Mouse (Mus musculus) CH12.LX (cell line): ENCODE measurements around the gene Itgb2. TPM values are rescaled to one million over a fixed set of nuclear protein-coding genes. Genes with fewer than 3 reads are reported as not detected.

ENCODE experiments used
- DNase-seq: peaks from one replicate; pipeline ENCODE4 v3.0.0-alpha.2; 2013; ENCODE audit errors: extremely low read depth
- H3K27ac ChIP-seq: 2 replicates; pipeline ENCODE4 v1.5.1; 2012; ENCODE audit warnings: low read depth, mild to moderate bottlenecking, control low read depth, moderate library complexity; ENCODE audit not compliant: insufficient read depth
- H3K27me3 ChIP-seq: replicated peaks from 2 replicates; pipeline ENCODE3; 2012; ENCODE audit warnings: inconsistent platforms
- H3K36me3 ChIP-seq, 2 experiments: replicated peaks in 1 of 2; 2 replicates each; pipeline versions ENCODE3 to v1.6.1; 2012; ENCODE audit warnings: inconsistent platforms in 1 of 2, low read length in 1 of 2, mild to moderate bottlenecking in 1 of 2, mixed read lengths in 1 of 2, moderate library complexity in 1 of 2; ENCODE audit not compliant: control insufficient read depth in 1 of 2, insufficient read depth in 1 of 2
- H3K4me1 ChIP-seq, 2 experiments: 2 replicates each; pipeline ENCODE4 v1.6.1; 2012; ENCODE audit warnings: inconsistent platforms in 1 of 2, moderate library complexity in 1 of 2; ENCODE audit not compliant: insufficient read depth in 2 of 2, control insufficient read depth in 1 of 2
- H3K4me2 ChIP-seq: 2 replicates; pipeline ENCODE4 v1.6.1; 2012; ENCODE audit warnings: low read depth, mild to moderate bottlenecking, control low read depth; ENCODE audit not compliant: poor library complexity, insufficient read depth, severe bottlenecking
- H3K4me3 ChIP-seq, 3 experiments: fragments of 150-350 bp in 1 of 3; sonication (generic) in 1 of 3; replicated peaks in 1 of 3; 2 replicates each; pipeline versions ENCODE3 to v1.5.1; 2011 to 2012; ENCODE audit warnings: low read depth in 2 of 3, low read length in 2 of 3, mild to moderate bottlenecking in 2 of 3, moderate library complexity in 2 of 3, control low read depth in 1 of 3, improper control_type of control experiment in 1 of 3, inconsistent platforms in 1 of 3, mixed read lengths in 1 of 3; ENCODE audit not compliant: poor library complexity in 1 of 3
- H3K79me2 ChIP-seq: replicated peaks from 2 replicates; pipeline ENCODE4 v1.6.1; 2012; ENCODE audit warnings: mild to moderate bottlenecking, moderate library complexity; ENCODE audit not compliant: control insufficient read depth, poor library complexity, insufficient read depth, severe bottlenecking; ENCODE audit errors: extremely low read depth
- H3K9ac ChIP-seq: 2 replicates; pipeline ENCODE4 v1.6.1; 2012; ENCODE audit warnings: low read depth, mild to moderate bottlenecking, control low read depth, moderate library complexity; ENCODE audit not compliant: insufficient read depth
- H3K9me3 ChIP-seq: replicated peaks from 2 replicates; pipeline ENCODE3; 2012; ENCODE audit warnings: low read length, inconsistent platforms, mixed read lengths
- BHLHE40 ChIP-seq: IDR thresholded peaks from 2 replicates; pipeline ENCODE4 v1.6.1; 2011; ENCODE audit warnings: mild to moderate bottlenecking, low read depth, low read length, improper control_type of control experiment
- CHD1 ChIP-seq: IDR thresholded peaks from 2 replicates; pipeline ENCODE4 v1.6.1; 2012; ENCODE audit warnings: low read depth, low read length, improper control_type of control experiment, inconsistent platforms
- E2F4 ChIP-seq: IDR thresholded peaks from 2 replicates; pipeline ENCODE4 v1.6.1; 2011; ENCODE audit warnings: low read depth, low read length, improper control_type of control experiment; ENCODE audit not compliant: insufficient replicate concordance
- ELF1 ChIP-seq: IDR thresholded peaks from 2 replicates; pipeline ENCODE4 v1.6.1; 2014; ENCODE audit warnings: low read depth, mild to moderate bottlenecking, inconsistent platforms, low read length, improper control_type of control experiment
- EP300 ChIP-seq: IDR thresholded peaks from 2 replicates; pipeline ENCODE4 v1.6.1; 2011; ENCODE audit warnings: low read length, improper control_type of control experiment
- ETS1 ChIP-seq: conservative IDR thresholded peaks from 2 replicates; pipeline ENCODE4 v1.6.1; 2012; ENCODE audit warnings: low read depth, mild to moderate bottlenecking, inconsistent platforms, low read length, improper control_type of control experiment, moderate library complexity
- HCFC1 ChIP-seq: IDR thresholded peaks from 2 replicates; pipeline ENCODE4 v1.6.1; 2012; ENCODE audit warnings: low read depth, mild to moderate bottlenecking, inconsistent platforms, low read length, improper control_type of control experiment
- IRF4 ChIP-seq: IDR thresholded peaks from 2 replicates; pipeline ENCODE4 v1.6.1; 2014; ENCODE audit warnings: low read depth, mild to moderate bottlenecking, inconsistent platforms, low read length, improper control_type of control experiment
- JUN ChIP-seq: IDR thresholded peaks from 2 replicates; pipeline ENCODE4 v1.6.1; 2011; ENCODE audit warnings: low read depth, mild to moderate bottlenecking, low read length, improper control_type of control experiment, moderate library complexity; ENCODE audit not compliant: insufficient read depth
- JUND ChIP-seq: conservative IDR thresholded peaks from 2 replicates; pipeline ENCODE4 v1.6.1; 2011; ENCODE audit warnings: low read depth, low read length, improper control_type of control experiment
- KAT2A ChIP-seq: IDR thresholded peaks from 2 replicates; pipeline ENCODE4 v1.6.1; 2012; ENCODE audit warnings: low read length, improper control_type of control experiment, inconsistent platforms; ENCODE audit not compliant: insufficient replicate concordance
- MAFK ChIP-seq: IDR thresholded peaks from 2 replicates; pipeline ENCODE4 v1.6.1; 2011; ENCODE audit warnings: low read length, improper control_type of control experiment; ENCODE audit not compliant: insufficient replicate concordance
- MAX ChIP-seq: IDR thresholded peaks from 2 replicates; pipeline ENCODE4 v1.6.1; 2011; ENCODE audit warnings: low read length, improper control_type of control experiment
- MAZ ChIP-seq: IDR thresholded peaks from 2 replicates; pipeline ENCODE4 v1.6.1; 2012; ENCODE audit warnings: low read depth, mild to moderate bottlenecking, inconsistent platforms, low read length, improper control_type of control experiment, moderate library complexity
- MEF2A ChIP-seq: IDR thresholded peaks from 2 replicates; pipeline ENCODE4 v1.6.1; 2014; ENCODE audit warnings: low read depth, mild to moderate bottlenecking, inconsistent platforms, low read length, improper control_type of control experiment, borderline replicate concordance
- MXI1 ChIP-seq: IDR thresholded peaks from 2 replicates; pipeline ENCODE4 v1.6.1; 2011; ENCODE audit warnings: mild to moderate bottlenecking, low read depth, low read length, improper control_type of control experiment
- NELFE ChIP-seq: IDR thresholded peaks from 2 replicates; pipeline ENCODE4 v1.6.1; 2011; ENCODE audit warnings: low read depth, low read length, improper control_type of control experiment
- PAX5 ChIP-seq: IDR thresholded peaks from 2 replicates; pipeline ENCODE4 v1.6.1; 2012; ENCODE audit warnings: low read length, inconsistent platforms, mixed read lengths
- SIN3A ChIP-seq: IDR thresholded peaks from 2 replicates; pipeline ENCODE4 v1.6.1; 2012; ENCODE audit warnings: low read length, improper control_type of control experiment, inconsistent platforms
- TCF12 ChIP-seq: IDR thresholded peaks from 2 replicates; pipeline ENCODE4 v1.6.1; 2014; ENCODE audit warnings: low read depth, mild to moderate bottlenecking, inconsistent platforms, low read length, improper control_type of control experiment
- UBTF ChIP-seq: IDR thresholded peaks from 2 replicates; pipeline ENCODE4 v1.6.1; 2012; ENCODE audit warnings: low read depth, mild to moderate bottlenecking, inconsistent platforms, low read length, improper control_type of control experiment, moderate library complexity
- USF1 ChIP-seq: IDR thresholded peaks from 2 replicates; pipeline ENCODE4 v1.6.1; 2014; ENCODE audit warnings: low read depth, mild to moderate bottlenecking, inconsistent platforms, low read length, improper control_type of control experiment
- ZKSCAN1 ChIP-seq: IDR thresholded peaks from 2 replicates; pipeline ENCODE4 v1.6.1; 2012; ENCODE audit warnings: low read depth, inconsistent platforms, low read length, improper control_type of control experiment, borderline replicate concordance
- ZMIZ1 ChIP-seq: IDR thresholded peaks from 2 replicates; pipeline ENCODE4 v1.6.1; 2012; ENCODE audit warnings: low read depth, mild to moderate bottlenecking, inconsistent platforms, low read length, improper control_type of control experiment
- ZNF384 ChIP-seq: IDR thresholded peaks from 2 replicates; pipeline ENCODE4 v1.6.1; 2012; ENCODE audit warnings: low read depth, low read length, improper control_type of control experiment, inconsistent platforms
- dilution Hi-C: fragments of 300-500 bp; cut with MboI; formaldehyde crosslinking; loops from 2 replicates; pipeline ENCODE4 v1.14.3; 2020; ENCODE audit warnings: low sequenced_read_pairs; ENCODE audit not compliant: extremely low pct_unique_long_range_greater_than_20kb, extremely low pct_ligation_motif_present
- in situ Hi-C: fragments of 300-500 bp; cut with MboI; formaldehyde crosslinking; loops from 3 replicates; pipeline ENCODE4 v1.14.3; 2019; ENCODE audit warnings: low sequenced_read_pairs, low pct_ligation_motif_present, low pct_unique_long_range_greater_than_20kb, mixed read lengths
- polyA plus RNA-seq: library from polyadenylated mRNA; unstranded; fragments of >175 nt; gene quantifications from 2 replicates; pipeline ENCODE4 v1.2.1, GENCODE M21; 2012; ENCODE audit warnings: low read depth; ENCODE audit not compliant: insufficient read length
- total RNA-seq, 2 experiments: library from RNA; depleted of rRNA; stranded (reverse); fragments of 300-350 nt in 1 of 2; fragments of >200 nt in 1 of 2; gene quantifications; 2 replicates each; pipeline ENCODE4 v1.2.3; 2012 to 2014

Gene Itgb2
- total and polyA plus RNA-seq, 3 experiments = 32.6 to 54.1 (median 40.2) TPM

DNA sequence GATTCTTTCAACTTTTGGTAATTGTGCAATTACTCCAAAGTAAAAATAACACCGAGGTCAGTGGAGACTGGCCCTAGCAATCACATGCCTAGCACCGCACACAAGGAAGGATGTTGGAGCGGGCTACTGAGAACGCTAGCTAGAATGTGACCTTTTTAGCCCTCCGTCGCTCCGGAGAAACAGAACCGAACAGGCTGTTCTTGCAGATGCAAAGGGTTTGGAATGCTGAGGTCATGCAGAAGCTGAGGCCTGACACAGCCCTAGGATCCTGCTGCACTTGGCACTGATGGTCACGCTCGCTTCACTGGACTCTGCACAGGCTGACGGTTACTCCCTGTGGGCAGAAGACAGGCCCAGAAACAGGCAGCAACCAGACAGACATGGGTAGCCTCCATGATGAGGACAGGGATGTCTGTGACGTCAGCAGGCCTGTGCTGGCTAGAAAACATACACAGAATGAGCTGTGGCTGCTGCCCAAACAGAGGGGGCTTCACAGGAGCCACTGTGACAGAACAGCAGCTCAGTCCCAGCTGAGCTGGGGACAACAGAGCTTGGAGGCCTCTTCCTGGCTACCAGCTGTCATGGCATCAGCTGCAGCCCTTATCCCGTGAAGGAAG lies 23.0 kb upstream of the Itgb2 start:
- TF ChIP-seq JUN (no peak), ZKSCAN1 (no peak), MAZ (no peak), BHLHE40 (no peak), ETS1 (no peak), MAFK (no peak), E2F4 (no peak), UBTF (no peak), NELFE (no peak), USF1 (no peak)
- peaks cover 70 to 91% of the 10 kb centered on the region in 2 experiments for H3K36me3 ChIP-seq

DNA sequence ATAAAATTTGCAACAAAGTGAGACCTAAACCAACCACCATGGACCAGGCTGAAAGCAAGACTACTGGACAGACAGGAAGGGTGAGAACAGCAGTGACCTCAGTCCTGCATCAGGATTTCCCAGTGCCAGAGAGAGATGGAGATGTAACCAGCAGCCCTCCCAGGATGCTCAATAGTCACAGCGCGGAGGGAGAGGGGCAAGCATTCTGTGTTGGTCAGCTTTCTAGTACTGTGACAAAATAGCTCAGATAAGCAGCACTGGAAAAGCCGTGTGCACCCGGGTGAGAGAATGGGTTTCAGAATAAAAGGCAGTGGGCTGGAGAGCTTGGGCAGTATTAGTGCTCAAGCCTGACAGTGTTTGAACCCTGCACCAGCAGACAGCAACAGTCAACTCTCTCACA lies 22.3 kb upstream of the Itgb2 start:
- no peak for TF ChIP-seq ZNF384
- no peak for TF ChIP-seq HCFC1
- TF ChIP-seq MEF2A = no peak
- no peak for TF ChIP-seq SIN3A
- no peak for TF ChIP-seq EP300
- no peak for TF ChIP-seq ZKSCAN1
- no peak for TF ChIP-seq ETS1
- no peak for TF ChIP-seq IRF4
- TF ChIP-seq PAX5 = no peak
- TF ChIP-seq TCF12 = no peak
- no peak for TF ChIP-seq ELF1
- TF ChIP-seq JUND = no peak
- TF ChIP-seq CHD1 = no peak
- no peak for TF ChIP-seq JUN
- TF ChIP-seq USF1 = no peak
- TF ChIP-seq ZMIZ1 = no peak
- TF ChIP-seq KAT2A = no peak
- no peak for TF ChIP-seq MXI1
- TF ChIP-seq E2F4 = no peak
- TF ChIP-seq MAX = no peak

More for the DNA sequence above, 23.0 kb upstream of the Itgb2 start:
- Histone ChIP-seq H3K9ac (no peak overlapping the region), H3K27me3 (no peaks in the 10 kb centered on the region), H3K9me3 (no peaks in the 10 kb centered on the region), H3K4me3 (no peak overlapping the region), H3K27ac (no peak overlapping the region), H3K4me2 (no peak overlapping the region), H3K4me1 (peaks cover 34 to 75% of the 10 kb centered on the region in 2 experiments), H3K79me2 (peaks cover 7% of the 10 kb centered on the region; the same call in 1 of the 2 replicates)
- in situ Hi-C loops = no loop called here
- DNase-seq = no peak
- dilution Hi-C loops = no loop called here

More for the DNA sequence above, 22.3 kb upstream of the Itgb2 start:
- Histone ChIP-seq H3K4me2 (no peak overlapping the region), H3K36me3 (peaks cover 72 to 94% of the 10 kb centered on the region in 2 experiments), H3K4me3 (no peak overlapping the region), H3K9me3 (no peaks in the 10 kb centered on the region), H3K79me2 (0 out of 2 replicates have a peak, but pooled peaks cover 4% of the 10 kb centered on the region), H3K27ac (no peak overlapping the region), H3K27me3 (no peaks in the 10 kb centered on the region), H3K4me1 (peaks cover 34 to 82% of the 10 kb centered on the region in 2 experiments), H3K9ac (no peak overlapping the region)
- dilution Hi-C loops = no loop called here
- in situ Hi-C loops = no loop called here
- DNase-seq = no peak
